Mouse (Mus musculus): Measurements from ENCODE around the gene Cisd1. TPM values are rescaled to one million over a fixed set of nuclear protein-coding genes. Genes with fewer than 3 reads are reported as not detected.

Gene Cisd1
- polyA plus RNA-seq, 2 experiments = 29.9 to 78.2 TPM

- peak in 1 of 3 experiments; percentile 27 for DNase-seq (ENCODE audit: low read depth in 3 of 3, low spot score in 3 of 3)
- Histone ChIP-seq H3K36me3 (replicated peaks; ENCODE audit: control insufficient read depth, insufficient read depth, low read depth) (no peaks in the 10 kb centered on the region), H3K9me3 (ENCODE audit: control insufficient read depth, low read length) (no peaks in the 10 kb centered on the region), H3K27me3 (ENCODE audit: control insufficient read depth, insufficient read depth, low read length) (no peaks in the 10 kb centered on the region), H3K27ac (no peak overlapping the region), H3K4me1 (replicated peaks; ENCODE audit: control insufficient read depth in 2 of 2, insufficient read depth in 2 of 2, low read length in 1 of 2) (peaks cover 13 to 35% of the 10 kb centered on the region in 2 experiments), H3K9ac (replicated peaks) (no peak overlapping the region; the same call in 1 of the 2 replicates), H3K4me2 (ENCODE audit: low read depth) (no peak overlapping the region), H3K4me3 (ENCODE audit: insufficient read depth in 1 of 2, low read depth in 2 of 2, low read length in 2 of 2) (no peak overlapping the region)
- TF ChIP-seq EP300 (IDR thresholded peaks at IDR 0.05; ENCODE audit: low read depth) (no peak), CTCF (IDR thresholded peaks at IDR 0.05; ENCODE audit: low read depth) (peak; percentile 59)
- 85% methylated on average over 7 of the region's 7 CpGs for WGBS (ENCODE audit: insufficient replicate concordance)
- ATAC-seq (ENCODE audit: insufficient read depth) = no peak
Observed at GRCm38 (mm10) chr10:71342030-71342805, 2.5 kb downstream of the Cisd1 start.

- Histone ChIP-seq H3K27ac (no peak overlapping the region), H3K9me3 (ENCODE audit: control insufficient read depth, low read length) (no peaks in the 10 kb centered on the region), H3K4me2 (ENCODE audit: low read depth) (no peak overlapping the region), H3K9ac (replicated peaks) (no peak overlapping the region), H3K4me3 (ENCODE audit: insufficient read depth in 1 of 2, low read depth in 2 of 2, low read length in 2 of 2) (no peak overlapping the region), H3K27me3 (ENCODE audit: control insufficient read depth, insufficient read depth, low read length) (no peaks in the 10 kb centered on the region), H3K4me1 (replicated peaks; ENCODE audit: control insufficient read depth in 2 of 2, insufficient read depth in 2 of 2, low read length in 1 of 2) (peaks cover 10 to 27% of the 10 kb centered on the region in 2 experiments), H3K36me3 (replicated peaks; ENCODE audit: control insufficient read depth, insufficient read depth, low read depth) (no peaks in the 10 kb centered on the region)
- 88% methylated on average over 9 of the region's 9 CpGs for WGBS (ENCODE audit: insufficient replicate concordance)
- ATAC-seq (ENCODE audit: insufficient read depth) (no peak), DNase-seq (ENCODE audit: low read depth in 3 of 3, low spot score in 3 of 3) (no peak)
- TF ChIP-seq EP300 (IDR thresholded peaks at IDR 0.05; ENCODE audit: low read depth) (no peak), CTCF (IDR thresholded peaks at IDR 0.05; ENCODE audit: low read depth) (no peak)
Observed at GRCm38 (mm10) chr10:71341290-71341689, 3.5 kb downstream of the Cisd1 start.

- no peaks in the 10 kb centered on the region for H3K9me3 ChIP-seq (ENCODE audit: control insufficient read depth, low read length)
- H3K27me3 ChIP-seq (ENCODE audit: control insufficient read depth, insufficient read depth, low read length) = no peaks in the 10 kb centered on the region
- H3K27ac ChIP-seq = no peak overlapping the region
- H3K36me3 ChIP-seq (replicated peaks; ENCODE audit: control insufficient read depth, insufficient read depth, low read depth) = peaks cover 3% of the 10 kb centered on the region; the same call in 1 of the 2 replicates
- no peak overlapping the region for H3K4me3 ChIP-seq (ENCODE audit: insufficient read depth in 1 of 2, low read depth in 2 of 2, low read length in 2 of 2)
- ATAC-seq (ENCODE audit: insufficient read depth) (no peak), DNase-seq (ENCODE audit: low read depth in 3 of 3, low spot score in 3 of 3) (no peak)
- no peak overlapping the region for H3K4me2 ChIP-seq (ENCODE audit: low read depth)
- no peak overlapping the region for H3K9ac ChIP-seq (replicated peaks)
- 70% methylated on average over 2 of the region's 2 CpGs for WGBS (ENCODE audit: insufficient replicate concordance)
- H3K4me1 ChIP-seq (replicated peaks; ENCODE audit: control insufficient read depth in 2 of 2, insufficient read depth in 2 of 2, low read length in 1 of 2) = peaks cover 5 to 22% of the 10 kb centered on the region in 2 experiments
- TF ChIP-seq CTCF (IDR thresholded peaks at IDR 0.05; ENCODE audit: low read depth) = no peak
- TF ChIP-seq EP300 (IDR thresholded peaks at IDR 0.05; ENCODE audit: low read depth) = no peak
Observed at GRCm38 (mm10) chr10:71340195-71340594, 4.6 kb downstream of the Cisd1 start.

- DNase-seq (ENCODE audit: low read depth in 3 of 3, low spot score in 3 of 3) = no peak
- TF ChIP-seq CTCF (IDR thresholded peaks at IDR 0.05; ENCODE audit: low read depth) = no peak
- no peak for TF ChIP-seq EP300 (IDR thresholded peaks at IDR 0.05; ENCODE audit: low read depth)
- no peaks in the 10 kb centered on the region for H3K9me3 ChIP-seq (ENCODE audit: control insufficient read depth, low read length)
- no peak overlapping the region for H3K9ac ChIP-seq (replicated peaks)
- no peak overlapping the region for H3K27ac ChIP-seq
- 24% methylated on average over 4 of the region's 4 CpGs for WGBS (ENCODE audit: insufficient replicate concordance)
- peaks cover 4 to 20% of the 10 kb centered on the region in 2 experiments for H3K4me1 ChIP-seq (replicated peaks; ENCODE audit: control insufficient read depth in 2 of 2, insufficient read depth in 2 of 2, low read length in 1 of 2)
- H3K36me3 ChIP-seq (replicated peaks; ENCODE audit: control insufficient read depth, insufficient read depth, low read depth) = peaks cover 5% of the 10 kb centered on the region
- no peak overlapping the region for H3K4me2 ChIP-seq (ENCODE audit: low read depth)
- H3K4me3 ChIP-seq (ENCODE audit: insufficient read depth in 1 of 2, low read depth in 2 of 2, low read length in 2 of 2) = no peak overlapping the region
- ATAC-seq (ENCODE audit: insufficient read depth) = no peak
- H3K27me3 ChIP-seq (ENCODE audit: control insufficient read depth, insufficient read depth, low read length) = no peaks in the 10 kb centered on the region
Observed at GRCm38 (mm10) chr10:71339463-71339862, 5.3 kb downstream of the Cisd1 start.

- TF ChIP-seq CTCF (IDR thresholded peaks at IDR 0.05; ENCODE audit: low read depth) (no peak), EP300 (IDR thresholded peaks at IDR 0.05; ENCODE audit: low read depth) (no peak)
- H3K4me3 ChIP-seq (ENCODE audit: insufficient read depth in 1 of 2, low read depth in 2 of 2, low read length in 2 of 2) = no peak overlapping the region
- no peaks in the 10 kb centered on the region for H3K9me3 ChIP-seq (ENCODE audit: control insufficient read depth, low read length)
- ATAC-seq (ENCODE audit: insufficient read depth) = no peak
- H3K27ac ChIP-seq = no peak overlapping the region; the same call in 1 of the 2 replicates
- no peaks in the 10 kb centered on the region for H3K27me3 ChIP-seq (ENCODE audit: control insufficient read depth, insufficient read depth, low read length)
- peaks cover 4 to 16% of the 10 kb centered on the region in 2 experiments for H3K4me1 ChIP-seq (replicated peaks; ENCODE audit: control insufficient read depth in 2 of 2, insufficient read depth in 2 of 2, low read length in 1 of 2)
- DNase-seq (ENCODE audit: low read depth in 3 of 3, low spot score in 3 of 3) = no peak
- 70% methylated on average over 8 of the region's 8 CpGs for WGBS (ENCODE audit: insufficient replicate concordance)
- H3K36me3 ChIP-seq (replicated peaks; ENCODE audit: control insufficient read depth, insufficient read depth, low read depth) = peaks cover 9% of the 10 kb centered on the region
- no peak overlapping the region for H3K4me2 ChIP-seq (ENCODE audit: low read depth)
- no peak overlapping the region for H3K9ac ChIP-seq (replicated peaks)
Observed at GRCm38 (mm10) chr10:71338156-71338905, 6.4 kb downstream of the Cisd1 start.

Measured in liver, embryonic 14.5 days (tissue).